Mouse (Mus musculus): ENCODE results near the gene Lage3. TPM values are rescaled to one million over a fixed set of nuclear protein-coding genes. Genes with fewer than 3 reads are reported as not detected.

Lage3 gene
- polyA plus RNA-seq (2012; rRNA removed): 77.0 and 82.1 TPM in 2 replicates

DNA sequence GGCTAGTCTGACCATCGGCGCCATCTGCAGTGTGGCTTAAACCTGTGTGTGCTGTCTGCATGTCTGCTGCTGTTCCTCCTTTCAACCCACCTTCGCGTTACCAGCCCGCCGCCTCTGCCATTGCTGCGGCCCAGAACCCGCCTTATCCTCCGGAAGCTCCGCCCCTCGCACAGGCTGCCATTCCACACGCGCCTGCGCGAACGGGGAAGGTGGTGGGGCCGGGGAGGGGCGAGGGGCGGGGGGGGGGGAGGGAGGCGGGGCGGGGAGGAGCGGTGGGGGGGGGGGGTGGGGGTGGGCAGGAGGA, at the start of gene Lage3:
Gene Lage3 (minus strand): TSS at position 152 of the 304 bp plus-strand sequence.

DNA sequence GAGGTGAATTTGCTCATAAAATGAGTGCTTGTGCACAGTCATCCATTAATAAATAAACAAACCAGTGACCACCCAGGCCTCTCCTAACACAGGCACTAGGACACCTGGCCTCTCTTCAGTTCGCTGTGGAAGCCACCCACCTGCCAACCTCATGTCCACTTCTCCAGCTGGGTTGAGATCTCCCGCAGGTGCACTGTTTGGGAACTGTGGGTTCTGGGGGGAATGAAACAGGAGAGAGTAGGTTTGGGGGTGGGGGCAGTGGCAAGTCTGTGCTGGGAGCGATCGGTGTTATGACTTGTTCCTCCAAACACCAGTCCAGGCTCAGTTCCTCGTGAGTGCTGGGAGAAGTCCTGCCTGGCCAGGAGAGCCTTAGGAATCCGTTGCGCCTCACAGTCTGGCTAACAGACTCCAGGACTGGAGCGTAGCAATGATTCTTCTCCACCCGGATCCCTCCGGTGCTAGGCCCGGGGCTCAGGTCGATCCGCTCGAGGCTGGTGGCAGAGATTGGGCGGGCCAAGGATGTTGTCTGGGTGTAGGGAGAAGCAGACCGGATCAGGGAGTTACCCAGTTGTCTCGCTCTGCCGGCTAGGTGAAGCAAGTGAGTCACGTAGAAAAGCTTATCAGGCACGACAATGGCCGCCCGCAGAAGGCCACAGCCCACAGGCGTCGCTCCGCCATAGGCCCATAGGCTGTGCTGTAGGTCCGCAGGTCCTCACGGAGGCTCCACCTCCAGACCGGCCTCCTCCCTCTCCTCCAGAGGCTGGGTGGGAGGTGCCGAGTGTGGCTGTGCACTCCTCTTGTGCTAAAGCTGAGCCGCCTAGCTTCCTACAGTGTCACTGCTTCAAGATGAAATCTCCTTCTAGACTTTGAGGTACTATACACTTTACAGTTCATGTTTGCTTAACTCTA, 39.4 kb upstream of the Lage3 start, which contains the start of the genes Fam3a and Ikbkg:
Gene Fam3a (minus strand): TSS at position 738 of the 909 bp plus-strand sequence.
Gene Ikbkg (plus strand): TSS at position 756 of the 909 bp plus-strand sequence.

DNA sequence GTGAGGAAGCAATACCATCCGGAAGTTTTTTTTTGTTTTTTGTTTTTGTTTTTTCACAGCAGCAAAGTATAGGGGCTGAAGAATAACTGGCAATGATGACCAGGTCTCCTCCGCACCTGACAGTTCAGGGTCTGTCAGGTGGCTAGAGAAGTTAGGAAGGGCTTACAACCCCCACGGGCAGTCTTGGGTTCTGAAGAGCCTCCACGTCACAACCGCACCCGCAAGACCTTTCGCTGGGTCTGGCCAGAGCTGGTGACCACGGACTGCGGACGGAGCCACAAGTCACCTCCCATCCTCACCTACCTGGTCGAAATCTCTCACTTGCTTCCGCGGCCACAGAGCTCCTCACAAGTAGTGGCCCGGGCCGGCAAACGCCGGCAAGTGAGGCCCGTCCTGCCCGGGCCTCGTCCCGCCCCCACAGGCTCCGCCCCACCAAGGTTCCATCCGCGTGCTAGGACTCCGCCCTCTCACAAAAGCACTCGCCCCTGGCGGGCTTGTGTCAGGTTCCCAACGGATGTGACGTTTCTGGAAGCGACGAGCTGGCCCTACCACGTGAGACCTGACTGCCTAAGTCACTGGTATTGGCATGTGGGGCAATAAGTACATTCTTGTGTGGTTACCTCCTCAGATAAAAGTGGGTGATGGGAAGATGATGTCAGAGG, 19.6 kb upstream of the Lage3 start, which contains the start of the genes Ubl4a and Slc10a3:
Gene Ubl4a (minus strand): TSS at position 331 of the 662 bp plus-strand sequence.
Gene Slc10a3 (minus strand): TSS at position 462 of the 662 bp plus-strand sequence.

DNA sequence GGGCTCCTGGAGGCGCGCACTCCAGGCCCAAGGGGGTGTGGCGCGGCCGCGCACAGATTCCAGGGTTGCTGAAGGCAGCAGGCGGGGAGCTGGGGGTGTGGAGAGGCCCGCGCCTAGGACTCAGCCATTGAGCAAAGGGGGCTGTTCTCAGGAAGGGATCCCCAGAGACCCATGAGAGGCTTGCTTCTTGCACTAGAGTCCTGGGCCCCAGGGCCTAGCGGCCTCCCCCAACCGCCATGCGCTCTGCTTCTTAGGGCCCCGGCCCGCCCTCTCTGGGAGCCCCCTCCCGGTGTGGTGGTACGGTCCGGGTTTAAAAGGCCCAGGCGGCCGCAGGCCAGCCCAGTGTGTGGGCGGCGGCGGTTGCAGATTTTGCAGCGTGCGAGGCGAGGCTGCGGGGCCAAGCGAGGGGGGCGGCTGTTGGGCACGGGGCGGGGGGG, 24.7 kb downstream of the Lage3 start, which contains the start of gene Plxna3:
Gene Plxna3 (plus strand): TSS at position 342 of the 437 bp plus-strand sequence.

DNA sequence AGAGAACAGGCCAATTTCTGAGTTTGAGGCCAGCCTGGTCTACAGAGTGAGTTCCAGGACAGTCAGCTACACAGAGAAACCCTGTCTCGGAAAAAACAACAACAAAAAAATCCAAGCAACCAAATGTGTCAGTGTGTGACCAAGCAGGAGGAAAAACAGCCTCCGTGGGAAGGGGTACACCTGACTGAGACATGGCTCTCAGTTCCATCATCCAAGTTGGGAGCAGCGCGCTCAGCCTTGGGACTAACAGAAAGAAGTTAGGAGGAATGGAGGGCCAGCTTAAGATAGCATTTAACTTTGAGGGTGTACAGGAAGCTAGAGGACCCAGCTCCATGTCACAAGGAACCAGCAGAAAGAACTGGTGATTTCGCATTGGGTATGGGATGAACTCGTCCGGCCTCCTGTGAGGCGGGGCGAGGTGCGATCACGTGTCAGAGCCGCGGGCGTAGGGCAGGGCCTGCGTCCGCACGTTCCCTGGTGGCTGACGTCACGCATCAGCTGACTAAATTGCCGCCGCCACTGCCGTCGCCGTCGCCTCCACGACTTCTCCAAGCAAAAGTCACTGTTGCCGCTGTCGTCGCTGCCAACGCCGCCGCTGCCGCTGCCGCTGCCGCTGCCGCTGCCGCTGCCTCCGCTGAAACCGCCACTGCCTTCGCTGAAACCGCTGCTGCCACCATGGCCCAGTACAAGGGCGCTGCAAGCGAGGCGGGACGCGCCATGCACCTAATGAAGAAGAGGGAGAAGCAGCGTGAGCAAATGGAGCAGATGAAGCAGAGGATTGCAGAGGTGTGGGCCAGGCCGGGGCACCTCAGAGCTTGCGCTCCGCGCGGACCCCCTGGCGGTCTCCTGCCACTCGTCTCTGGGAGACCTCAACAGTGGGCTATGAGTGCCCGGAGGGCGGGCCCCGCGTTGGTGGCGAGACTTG, 40.6 kb downstream of the Lage3 start, which contains the start of gene Fam50a:
Gene Fam50a (plus strand): TSS at position 494 of the 925 bp plus-strand sequence.

DNA sequence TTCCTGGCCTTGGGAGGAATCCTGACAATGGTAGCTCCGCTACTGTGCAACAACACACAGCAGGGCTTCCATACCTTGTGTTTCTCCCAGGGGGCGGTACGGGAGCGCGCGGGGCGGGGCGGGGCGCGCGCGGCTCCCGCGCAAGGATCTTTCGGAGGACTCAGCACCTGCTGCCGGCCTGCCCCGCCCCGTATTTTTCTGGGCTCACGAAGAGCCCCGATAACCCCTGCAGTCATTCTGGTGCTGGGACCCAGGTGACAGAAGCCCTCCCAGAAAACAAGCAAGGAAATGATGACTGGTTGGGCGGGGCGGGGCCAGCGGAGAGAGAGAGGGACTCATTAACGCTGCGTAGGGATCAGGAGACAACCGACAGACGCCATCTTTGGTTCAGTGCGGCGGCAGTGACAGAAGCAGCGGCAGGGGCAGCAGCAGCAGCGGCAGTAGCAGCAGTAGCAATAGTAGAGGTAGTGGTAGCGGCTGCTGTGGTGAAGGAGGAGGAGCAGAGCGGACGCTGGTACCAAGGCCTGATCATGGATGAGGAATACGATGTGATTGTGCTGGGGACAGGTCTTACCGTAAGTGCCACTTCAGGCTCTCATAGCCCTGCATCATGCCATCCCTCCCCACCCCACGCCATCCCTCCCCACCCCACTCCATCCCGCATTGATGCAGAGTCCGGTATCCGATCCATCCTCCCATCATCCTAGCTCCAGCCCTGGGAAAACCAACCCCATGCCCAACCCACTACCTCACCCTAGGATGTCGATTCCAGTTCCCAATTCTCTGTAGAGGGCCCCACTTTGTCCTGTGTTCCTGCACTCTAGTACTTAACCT, 48.3 kb downstream of the Lage3 start, which contains the start of gene Gdi1:
Gene Gdi1 (plus strand): TSS at position 132 of the 834 bp plus-strand sequence.

Other genes with a start within 250 kb of the Lage3 start
- 0.06 TPM in 1 of 2 replicates, not detected in the other for gene Opn1mw, start 226.2 kb downstream of the Lage3 start, polyA plus RNA-seq (2012; rRNA removed)
- gene Mecp2, start 218.3 kb downstream of the Lage3 start, polyA plus RNA-seq (2012; rRNA removed): 26.2 and 26.9 TPM in 2 replicates
- not detected in 2 replicates for gene Tex28, start 185.8 kb downstream of the Lage3 start, polyA plus RNA-seq (2012; rRNA removed)
- gene Tktl1, start 176.4 kb downstream of the Lage3 start, polyA plus RNA-seq (2012; rRNA removed): not detected in 2 replicates
- gene Flna, start 103.8 kb downstream of the Lage3 start, polyA plus RNA-seq (2012; rRNA removed): 492 and 527 TPM in 2 replicates
- gene Emd, start 98.9 kb downstream of the Lage3 start, polyA plus RNA-seq (2012; rRNA removed): 66.2 and 73.5 TPM in 2 replicates
- 1,738 and 1,782 TPM in 2 replicates for gene Rpl10, start 82.8 kb downstream of the Lage3 start, polyA plus RNA-seq (2012; rRNA removed)
- 90.8 and 91.9 TPM in 2 replicates for gene Taz, start 71.7 kb downstream of the Lage3 start, polyA plus RNA-seq (2012; rRNA removed)
- gene Dnase1l1, start 71.3 kb downstream of the Lage3 start, polyA plus RNA-seq (2012; rRNA removed): 5.3 and 5.5 TPM in 2 replicates
- 420 and 430 TPM in 2 replicates for gene Atp6ap1, start 56.5 kb downstream of the Lage3 start, polyA plus RNA-seq (2012; rRNA removed)
- gene Gdi1, start 48.6 kb downstream of the Lage3 start, polyA plus RNA-seq (2012; rRNA removed): 1,224 and 1,398 TPM in 2 replicates
- 49.5 and 51.9 TPM in 2 replicates for gene Fam50a, start 40.6 kb downstream of the Lage3 start, polyA plus RNA-seq (2012; rRNA removed)
- gene Plxna3, start 24.6 kb downstream of the Lage3 start, polyA plus RNA-seq (2012; rRNA removed): 250 and 260 TPM in 2 replicates
- 61.5 and 64.5 TPM in 2 replicates for gene Ubl4a, start 19.6 kb upstream of the Lage3 start, polyA plus RNA-seq (2012; rRNA removed)
- 6.4 and 6.6 TPM in 2 replicates for gene Slc10a3, start 19.7 kb upstream of the Lage3 start, polyA plus RNA-seq (2012; rRNA removed)
- gene Fam3a, start 39.7 kb upstream of the Lage3 start, polyA plus RNA-seq (2012; rRNA removed): 30.3 and 32.6 TPM in 2 replicates
- gene Ikbkg, start 39.7 kb upstream of the Lage3 start, polyA plus RNA-seq (2012; rRNA removed): 15.4 and 16.3 TPM in 2 replicates
- gene G6pdx, start 75.6 kb upstream of the Lage3 start, polyA plus RNA-seq (2012; rRNA removed): 45.8 and 47.6 TPM in 2 replicates
- gene Gm6880, start 127.8 kb upstream of the Lage3 start, polyA plus RNA-seq (2012; rRNA removed): not detected in 2 replicates
- gene Olfr1326-ps1, start 221.3 kb upstream of the Lage3 start, polyA plus RNA-seq (2012; rRNA removed): not detected in 2 replicates
- gene Olfr1325, start 239.1 kb upstream of the Lage3 start, polyA plus RNA-seq (2012; rRNA removed): not detected in 2 replicates

Measured in central nervous system, embryonic 18 days (tissue).